Mouse (Mus musculus) midbrain, embryonic 15.5 days (tissue): ENCODE data around the gene Zfp169. TPM values are rescaled to one million over a fixed set of nuclear protein-coding genes. Genes with fewer than 3 reads are reported as not detected.
A peak's percentile ranks its signal among the peaks of the same experiment; 100 is the strongest.
"Not testable (repeated sequence)": the region's sequence is repeated elsewhere in the genome, so short reads cannot be mapped to it uniquely, and the experiment has no call there.

Source experiments
- ATAC-seq: fragments of 200-750 bp; cut with Nextera tagmentation; replicated peaks from 2 replicates; pipeline ENCODE4 v1.8.0; 2017; ENCODE audit warnings: moderate TSS enrichment
- H3K27ac ChIP-seq: fragments of 300-500 bp; sonication (generic); 2 replicates; pipeline ENCODE4 v1.5.1; 2015; ENCODE audit warnings: mild to moderate bottlenecking, inconsistent platforms
- H3K27me3 ChIP-seq: fragments of 300-500 bp; sonication (generic); replicated peaks from 2 replicates; pipeline ENCODE4 v1.6.1; 2015; ENCODE audit warnings: inconsistent platforms
- H3K36me3 ChIP-seq: fragments of 300-500 bp; sonication (generic); replicated peaks from 2 replicates; pipeline ENCODE4 v1.6.1; 2015; ENCODE audit warnings: inconsistent platforms
- H3K4me1 ChIP-seq: fragments of 300-500 bp; sonication (generic); 2 replicates; pipeline ENCODE4 v1.6.1; 2015; ENCODE audit warnings: inconsistent platforms
- H3K4me2 ChIP-seq: fragments of 300-500 bp; sonication (generic); 2 replicates; pipeline ENCODE4 v1.6.1; 2015; ENCODE audit warnings: inconsistent platforms, mild to moderate bottlenecking, moderate library complexity
- H3K4me3 ChIP-seq: fragments of 300-500 bp; sonication (generic); 2 replicates; pipeline ENCODE4 v1.5.1; 2015; ENCODE audit warnings: mild to moderate bottlenecking, inconsistent platforms
- H3K9ac ChIP-seq: fragments of 300-500 bp; sonication (generic); 2 replicates; pipeline ENCODE4 v1.6.1; 2015; ENCODE audit warnings: mild to moderate bottlenecking, inconsistent platforms
- H3K9me3 ChIP-seq: fragments of 300-500 bp; sonication (generic); 2 replicates; pipeline ENCODE4 v1.6.1; 2016; ENCODE audit warnings: inconsistent platforms
- WGBS: fragments of 180-500 bp; shearing (Covaris S2); methylation state at CpG from one replicate; pipeline ENCODE4 v1.1.7; 2015; ENCODE audit warnings: mixed read lengths; 5-methylcytosine and 5-hydroxymethylcytosine counted together
- polyA plus RNA-seq: library from polyadenylated mRNA; unstranded; fragments of >200 nt; fragmentation: Nextera tagmentation; extraction: Ambion mirVana; gene quantifications from 2 replicates; pipeline ENCODE4 v1.2.1, GENCODE M21; 2015

Zfp169 gene
- polyA plus RNA-seq, 1 experiment from 2014 or later = 8.7 TPM

DNA sequence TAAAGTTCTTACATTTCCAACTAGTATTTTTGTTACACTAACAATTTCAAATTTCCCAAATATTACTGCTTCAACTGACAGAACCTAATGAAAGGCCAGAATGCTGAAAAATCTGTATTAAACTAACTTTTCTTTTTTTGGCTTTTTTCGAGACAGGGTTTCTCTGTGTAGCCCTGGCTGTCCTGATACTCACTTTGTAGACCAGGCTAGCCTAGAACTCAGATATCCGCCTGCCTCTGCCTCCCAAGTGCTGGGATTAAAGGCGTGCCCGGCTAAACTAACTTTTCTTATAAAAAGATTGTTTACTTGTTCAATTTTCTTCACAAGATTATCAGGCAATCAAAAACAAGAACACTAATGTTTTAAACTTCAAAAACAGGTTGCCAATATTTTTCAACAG lies 31.6 kb upstream of the Zfp169 start:
- H3K36me3 ChIP-seq = no peaks in the 10 kb centered on the region
- H3K4me1 ChIP-seq = peaks cover 37% of the 10 kb centered on the region
- WGBS = 49% methylated on average over 4 of the region's 4 CpGs
- no peak overlapping the region for H3K9ac ChIP-seq
- H3K4me3 ChIP-seq = peak overlapping the region; percentile 87
- H3K9me3 ChIP-seq = no peaks in the 10 kb centered on the region
- H3K27me3 ChIP-seq = 0 out of 2 replicates have a peak, but pooled peaks cover 2% of the 10 kb centered on the region
- H3K27ac ChIP-seq = no peak overlapping the region
- H3K4me2 ChIP-seq = peak overlapping the region; percentile 81
- no peak for ATAC-seq

DNA sequence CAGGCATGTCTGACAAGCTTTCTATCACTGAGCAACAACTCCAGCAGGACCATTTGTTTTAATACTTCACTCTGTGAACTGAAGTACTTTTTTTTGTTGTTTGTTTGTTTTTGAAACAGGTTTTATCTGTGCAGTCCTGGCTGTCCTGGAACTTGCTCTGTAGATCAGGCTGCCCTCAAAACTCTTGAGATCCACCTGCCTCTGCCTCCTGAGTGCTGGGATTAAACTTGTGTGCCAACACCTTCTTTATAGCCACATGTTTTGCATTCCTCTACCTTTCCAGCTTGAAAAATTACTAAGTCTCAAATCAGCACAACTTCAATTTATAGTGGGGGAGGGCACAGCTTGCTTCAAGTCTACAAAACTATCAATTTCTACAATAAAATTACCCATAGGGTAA lies 31.1 kb upstream of the Zfp169 start:
- H3K4me2 ChIP-seq = peak overlapping the region; percentile 81
- H3K36me3 ChIP-seq = no peaks in the 10 kb centered on the region
- no peak overlapping the region for H3K27ac ChIP-seq
- H3K9me3 ChIP-seq = no peaks in the 10 kb centered on the region
- H3K27me3 ChIP-seq = 0 out of 2 replicates have a peak, but pooled peaks cover 2% of the 10 kb centered on the region
- no peak overlapping the region for H3K4me3 ChIP-seq
- no peak for ATAC-seq
- peaks cover 40% of the 10 kb centered on the region for H3K4me1 ChIP-seq
- no peak overlapping the region for H3K9ac ChIP-seq

DNA sequence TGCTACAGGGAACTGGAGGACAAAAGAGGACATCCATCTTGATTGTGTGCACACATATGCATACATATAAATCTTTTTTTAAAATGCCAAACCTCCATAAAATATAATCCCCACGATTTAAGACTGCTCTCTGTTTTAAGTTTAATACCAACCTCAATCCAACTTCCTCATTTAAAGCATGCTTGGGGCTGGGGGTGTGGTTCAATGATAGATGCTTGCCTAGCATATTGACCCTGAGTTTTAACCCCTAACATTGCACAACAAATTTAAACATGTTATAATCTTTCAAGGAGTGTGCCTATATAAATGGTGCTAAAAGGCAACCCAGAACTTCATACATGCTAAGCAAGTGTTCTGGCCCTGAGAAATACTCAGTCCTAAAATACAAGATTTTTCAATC lies 27.2 kb upstream of the Zfp169 start:
- H3K4me3 ChIP-seq = no peak overlapping the region
- no peak for ATAC-seq
- WGBS = 75% methylated on average over 1 of the region's 1 CpGs
- H3K4me2 ChIP-seq = no peak overlapping the region
- H3K27me3 ChIP-seq = no peaks in the 10 kb centered on the region
- no peak overlapping the region for H3K27ac ChIP-seq
- H3K36me3 ChIP-seq = peaks cover 4% of the 10 kb centered on the region
- H3K4me1 ChIP-seq = peaks cover 38% of the 10 kb centered on the region
- H3K9me3 ChIP-seq = no peaks in the 10 kb centered on the region
- no peak overlapping the region for H3K9ac ChIP-seq

DNA sequence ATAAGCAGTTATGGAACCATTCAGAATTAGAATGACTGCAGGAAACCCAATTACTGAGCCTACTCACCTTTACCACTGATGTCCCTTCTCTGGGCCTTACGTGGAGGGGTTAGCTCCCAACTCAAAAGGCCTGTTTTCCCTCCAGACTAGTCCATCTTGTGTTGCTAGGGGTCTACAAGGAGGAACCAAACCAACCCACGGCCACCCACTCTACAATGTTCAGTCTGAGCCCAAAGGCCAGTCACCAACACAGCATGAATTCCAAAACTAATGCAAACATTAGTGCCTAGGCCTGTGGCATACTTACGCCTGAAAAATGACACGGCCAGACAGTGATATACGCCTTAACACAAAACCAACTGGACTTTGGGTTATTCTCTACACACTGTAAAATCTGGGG lies 20.2 kb upstream of the Zfp169 start:
- Histone ChIP-seq H3K4me2 (no peak overlapping the region), H3K27me3 (no peaks in the 10 kb centered on the region), H3K4me1 (0 out of 2 replicates have a peak, but pooled peaks cover under 1% of the 10 kb centered on the region), H3K36me3 (peaks cover 4% of the 10 kb centered on the region), H3K4me3 (no peak overlapping the region), H3K9me3 (no peaks in the 10 kb centered on the region), H3K27ac (no peak overlapping the region), H3K9ac (no peak overlapping the region)
- ATAC-seq = no peak
- WGBS = 90% methylated on average over 5 of the region's 5 CpGs

DNA sequence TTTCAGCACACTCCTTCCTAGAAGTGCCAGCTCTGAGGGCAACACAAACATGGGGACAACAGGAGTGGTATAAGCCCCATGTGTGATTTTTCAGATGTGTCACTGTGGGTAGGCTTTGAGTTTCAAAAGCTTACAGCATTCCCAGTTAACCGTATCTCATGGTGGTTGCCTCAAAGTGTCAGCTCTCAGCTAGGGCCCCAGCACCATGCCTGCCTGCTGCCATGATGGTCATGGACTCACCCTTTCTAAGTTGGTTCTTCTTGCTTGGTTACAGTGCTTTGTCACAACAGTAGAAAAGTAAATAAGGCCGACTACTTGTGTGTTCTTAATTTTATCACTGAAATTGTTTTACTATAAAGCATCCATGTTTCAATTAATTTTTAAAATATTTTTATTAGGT lies 18.2 kb upstream of the Zfp169 start:
- Histone ChIP-seq H3K27ac (no peak overlapping the region), H3K36me3 (no peaks in the 10 kb centered on the region), H3K4me1 (peaks cover 2% of the 10 kb centered on the region; the same call in 1 of the 2 replicates), H3K27me3 (no peaks in the 10 kb centered on the region), H3K9ac (no peak overlapping the region), H3K4me2 (no peak overlapping the region), H3K9me3 (no peaks in the 10 kb centered on the region), H3K4me3 (no peak overlapping the region)
- WGBS = 80% methylated on average over 2 of the region's 2 CpGs
- no peak for ATAC-seq

DNA sequence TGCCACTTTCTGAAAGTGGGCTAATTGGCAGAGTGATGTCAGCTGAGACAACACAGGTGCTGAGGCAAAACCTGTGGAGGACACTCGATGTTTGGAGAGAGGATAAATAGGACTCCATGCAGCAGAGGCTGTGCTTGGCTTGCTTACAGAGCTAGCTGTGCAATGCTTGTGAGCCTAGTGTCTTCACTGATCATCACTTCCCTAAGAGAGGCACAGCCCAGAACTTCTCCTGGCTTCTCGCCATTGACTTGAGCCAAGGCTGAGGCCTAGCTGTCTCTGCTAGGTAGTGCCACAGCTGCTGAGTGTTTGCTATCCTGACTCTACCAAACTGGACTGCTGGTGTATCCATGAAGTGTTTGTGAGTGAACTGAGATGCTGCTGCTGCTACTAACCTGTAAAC lies 17.4 kb upstream of the Zfp169 start:
- no peak for ATAC-seq
- no peak overlapping the region for H3K9ac ChIP-seq
- H3K4me3 ChIP-seq = no peak overlapping the region
- no peak overlapping the region for H3K4me2 ChIP-seq
- peaks cover 2% of the 10 kb centered on the region; the same call in 1 of the 2 replicates for H3K4me1 ChIP-seq
- no peak overlapping the region for H3K27ac ChIP-seq
- H3K36me3 ChIP-seq = no peaks in the 10 kb centered on the region
- no peaks in the 10 kb centered on the region for H3K9me3 ChIP-seq
- no peaks in the 10 kb centered on the region for H3K27me3 ChIP-seq
- 83% methylated on average over 2 of the region's 2 CpGs for WGBS

DNA sequence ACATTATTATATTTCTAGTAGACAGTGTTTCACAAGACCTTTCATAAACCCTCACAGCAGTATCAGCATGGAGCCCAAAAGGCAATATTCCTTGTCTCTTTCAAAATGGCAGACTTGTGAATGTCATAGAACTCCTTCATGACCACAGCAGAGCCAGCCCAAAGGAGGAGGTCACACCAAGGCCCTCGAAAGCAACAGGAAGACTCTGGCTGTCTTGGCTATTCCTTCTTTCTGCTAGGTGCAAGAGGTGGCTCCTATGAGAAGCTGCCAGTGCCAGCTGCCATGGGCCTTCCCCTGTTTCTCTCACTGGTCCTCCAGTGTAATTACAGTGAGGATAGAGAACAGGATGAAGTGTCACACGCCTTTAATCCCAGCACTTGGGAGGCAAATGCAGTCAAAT lies 15.8 kb upstream of the Zfp169 start:
- Histone ChIP-seq H3K9ac (no peak overlapping the region), H3K4me3 (no peak overlapping the region), H3K4me2 (no peak overlapping the region), H3K27me3 (no peaks in the 10 kb centered on the region), H3K27ac (no peak overlapping the region), H3K9me3 (no peaks in the 10 kb centered on the region), H3K4me1 (peaks cover 2% of the 10 kb centered on the region; the same call in 1 of the 2 replicates), H3K36me3 (no peaks in the 10 kb centered on the region)
- peak; percentile 48; the same call in 1 of the 2 replicates for ATAC-seq
- WGBS = 40% methylated on average over 2 of the region's 2 CpGs

DNA sequence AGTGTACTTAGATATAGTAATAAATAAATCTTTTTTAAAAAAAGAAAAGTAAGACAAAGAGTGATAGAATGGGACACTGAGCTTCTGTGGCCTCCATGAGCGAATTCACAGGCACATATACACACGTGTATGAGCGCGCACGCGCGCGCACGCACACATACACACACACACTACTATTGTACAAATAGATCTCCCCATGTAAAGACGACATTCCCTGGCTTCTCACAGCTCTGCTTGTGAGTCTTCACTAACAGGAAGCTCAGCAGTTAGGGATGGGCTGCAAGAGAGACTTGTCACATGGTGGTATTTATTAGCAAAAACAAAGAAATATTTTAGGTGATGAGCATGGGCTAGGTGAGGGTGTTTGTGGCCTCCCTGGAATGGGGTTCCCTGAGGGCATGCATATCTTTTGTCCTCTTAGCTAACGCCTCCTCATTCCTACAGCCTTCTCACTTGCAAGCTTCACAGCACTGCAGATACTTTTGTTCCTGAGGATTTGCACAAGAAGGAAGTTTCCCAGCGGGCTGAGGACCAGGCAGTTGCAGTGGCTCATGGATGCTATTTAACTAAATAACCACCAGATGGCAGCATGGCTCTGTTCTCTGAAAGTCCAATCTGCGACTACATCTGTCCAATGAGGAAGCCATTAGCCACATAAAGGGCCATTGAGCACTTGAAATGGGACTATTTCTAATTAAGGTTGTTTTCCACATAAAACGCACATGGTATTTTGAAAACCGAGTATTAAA lies 15.0 kb upstream of the Zfp169 start:
- peaks cover 2% of the 10 kb centered on the region; the same call in 1 of the 2 replicates for H3K4me1 ChIP-seq
- peak; percentile 83 for ATAC-seq
- H3K27ac ChIP-seq = no peak overlapping the region
- H3K4me3 ChIP-seq = no peak overlapping the region
- H3K36me3 ChIP-seq = no peaks in the 10 kb centered on the region
- no peaks in the 10 kb centered on the region for H3K9me3 ChIP-seq
- no peaks in the 10 kb centered on the region for H3K27me3 ChIP-seq
- no peak overlapping the region for H3K9ac ChIP-seq
- WGBS = 55% methylated on average over 15 of the region's 15 CpGs
- H3K4me2 ChIP-seq = no peak overlapping the region

DNA sequence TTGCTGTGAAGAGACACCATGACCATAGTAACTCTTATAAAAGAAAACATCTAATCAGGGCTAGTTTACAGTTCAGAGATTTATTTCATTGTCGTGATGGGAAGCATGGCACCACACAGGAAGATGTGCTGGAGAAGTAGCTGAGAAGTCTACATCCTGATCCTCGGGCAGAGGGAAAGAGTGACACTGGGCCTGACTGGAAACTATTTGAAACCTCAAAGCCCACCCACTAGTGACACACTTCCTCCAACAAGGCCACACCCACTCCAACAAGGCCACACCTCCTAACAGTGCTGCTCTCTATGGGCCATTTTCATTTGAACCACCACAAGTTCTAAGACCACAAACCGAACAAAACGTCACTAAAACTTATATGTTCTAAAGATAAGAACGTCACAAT lies 12.5 kb upstream of the Zfp169 start:
- 80% methylated on average over 5 of the region's 5 CpGs for WGBS
- H3K4me1 ChIP-seq = peaks cover 2% of the 10 kb centered on the region; the same call in 1 of the 2 replicates
- no peak for ATAC-seq
- H3K9ac ChIP-seq = no peak overlapping the region
- no peak overlapping the region for H3K27ac ChIP-seq
- no peaks in the 10 kb centered on the region for H3K27me3 ChIP-seq
- H3K4me2 ChIP-seq = no peak overlapping the region
- H3K9me3 ChIP-seq = no peaks in the 10 kb centered on the region
- H3K4me3 ChIP-seq = no peak overlapping the region
- no peaks in the 10 kb centered on the region for H3K36me3 ChIP-seq

DNA sequence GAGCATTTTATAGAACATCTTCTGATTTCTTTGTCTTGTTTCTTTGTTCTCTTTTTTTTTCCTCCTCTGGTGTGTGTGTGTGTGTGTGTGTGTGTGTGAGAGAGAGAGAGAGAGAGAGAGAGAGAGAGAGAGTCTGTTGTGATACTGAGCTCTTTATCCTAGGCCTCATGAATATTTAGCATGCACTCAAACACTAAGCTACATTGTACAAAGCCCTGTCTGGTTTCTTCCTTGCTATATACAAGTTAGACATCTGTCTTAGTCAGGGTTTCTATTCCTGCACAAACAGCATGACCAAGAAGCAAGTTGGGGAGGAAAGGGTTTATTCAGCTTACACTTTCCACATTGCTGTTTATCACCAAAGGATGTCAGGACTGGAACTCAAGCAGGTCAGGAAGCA lies 5.9 kb upstream of the Zfp169 start:
- not testable (repeated sequence) for H3K4me2 ChIP-seq, H3K27me3 ChIP-seq, H3K4me1 ChIP-seq, ATAC-seq, H3K27ac ChIP-seq, H3K9ac ChIP-seq, H3K36me3 ChIP-seq, H3K9me3 ChIP-seq, H3K4me3 ChIP-seq

DNA sequence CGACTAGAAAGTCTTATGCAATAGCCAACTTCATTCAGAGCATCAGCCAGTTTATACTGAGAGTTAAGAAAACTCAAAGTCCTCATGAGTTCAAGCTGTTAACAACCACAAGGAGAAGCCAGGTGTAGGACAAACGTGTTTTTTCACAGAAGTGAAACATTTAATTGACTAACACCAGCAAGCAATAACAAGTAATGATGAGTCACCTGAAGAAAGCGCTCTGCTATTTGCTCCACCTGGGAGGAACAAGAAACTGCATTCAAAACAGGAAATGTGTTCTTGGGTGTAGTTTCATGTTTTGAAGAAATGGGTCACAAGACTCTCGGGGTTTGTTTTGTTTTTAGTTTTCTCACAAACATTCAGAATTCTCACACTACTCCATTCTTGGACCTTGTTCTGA lies 2.6 kb upstream of the Zfp169 start:
- 90% methylated on average over 4 of the region's 4 CpGs for WGBS
- no peak for ATAC-seq

DNA sequence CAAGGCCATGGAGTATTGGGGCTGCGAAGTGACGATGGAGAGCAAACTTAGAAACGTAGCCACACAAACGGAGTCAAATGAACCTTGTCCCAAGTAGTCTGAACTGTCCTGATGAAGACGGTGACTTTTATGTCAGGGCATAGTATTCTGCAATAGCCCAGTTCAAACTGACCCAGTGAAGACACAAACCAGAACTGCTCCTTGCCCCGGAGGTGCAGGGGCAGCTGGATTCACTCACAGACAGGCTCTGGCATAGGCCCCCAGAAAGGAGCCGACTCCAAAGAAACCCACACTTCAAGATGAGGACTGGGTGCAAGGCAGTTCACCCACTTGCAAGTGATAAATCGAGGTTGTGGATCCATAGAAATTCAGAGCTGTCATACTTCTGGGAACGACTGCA lies 4.6 kb downstream of the Zfp169 start:
- Histone ChIP-seq H3K4me3 (no peak overlapping the region), H3K9me3 (no peaks in the 10 kb centered on the region), H3K4me2 (no peak overlapping the region), H3K4me1 (peaks cover 11% of the 10 kb centered on the region), H3K9ac (no peak overlapping the region), H3K36me3 (peaks cover 14% of the 10 kb centered on the region; the same call in 1 of the 2 replicates), H3K27me3 (no peaks in the 10 kb centered on the region), H3K27ac (no peak overlapping the region)
- WGBS = 94% methylated on average over 9 of the region's 9 CpGs
- ATAC-seq = no peak

More for the DNA sequence above, 2.6 kb upstream of the Zfp169 start:
- H3K4me1 ChIP-seq = peaks cover 11% of the 10 kb centered on the region
- H3K36me3 ChIP-seq = no peaks in the 10 kb centered on the region
- H3K27ac ChIP-seq = no peak overlapping the region
- H3K4me2 ChIP-seq = no peak overlapping the region
- H3K27me3 ChIP-seq = no peaks in the 10 kb centered on the region
- H3K9ac ChIP-seq = no peak overlapping the region
- H3K9me3 ChIP-seq = no peaks in the 10 kb centered on the region
- no peak overlapping the region for H3K4me3 ChIP-seq

DNA sequence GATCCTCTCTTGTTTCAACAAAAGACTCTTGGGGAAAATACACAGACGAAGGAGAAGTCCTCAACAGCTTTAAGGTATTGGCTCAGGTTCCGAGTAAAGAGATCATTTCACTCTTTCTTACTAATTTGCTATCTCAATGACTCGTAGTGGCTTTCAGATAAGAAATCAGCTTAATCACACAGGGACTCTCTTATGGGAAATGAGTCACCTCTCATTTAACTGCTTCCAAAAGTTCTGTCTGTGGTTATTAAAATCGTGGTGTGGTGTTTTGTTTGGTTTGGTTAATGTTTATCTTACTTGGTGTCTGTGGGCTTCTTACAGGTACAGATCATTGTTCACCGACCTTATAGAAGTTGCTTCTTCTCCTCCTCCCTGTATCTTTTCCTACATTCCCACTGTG lies 10.8 kb downstream of the Zfp169 start:
- no peak for ATAC-seq
- Histone ChIP-seq H3K36me3 (peaks cover 18% of the 10 kb centered on the region; the same call in 1 of the 2 replicates), H3K4me3 (no peak overlapping the region), H3K4me2 (no peak overlapping the region), H3K27ac (no peak overlapping the region), H3K27me3 (no peaks in the 10 kb centered on the region), H3K4me1 (peaks cover 14% of the 10 kb centered on the region), H3K9ac (no peak overlapping the region), H3K9me3 (no peaks in the 10 kb centered on the region)
- WGBS = 79% methylated on average over 5 of the region's 5 CpGs
